Mouse (Mus musculus): Measurements from ENCODE around the gene St3gal5. TPM values are rescaled to one million over a fixed set of nuclear protein-coding genes. Genes with fewer than 3 reads are reported as not detected.

St3gal5 gene
- total RNA-seq, 4 experiments from 2014 or later: 106 to 366 (median 212) TPM

Other genes with a start within 250 kb of the St3gal5 start
- gene Ptcd3, start 188.8 kb upstream of the St3gal5 start, total RNA-seq (2022): 100 to 1,000 TPM in 2 of 4 experiments, 10 to 100 TPM in 2; 90.8 to 118 (median 104) TPM
- 100 to 1,000 TPM in 1 of 4 experiments, 10 to 100 TPM in 3; 66.4 to 108 (median 85.9) TPM for gene Polr1a, start 188.5 kb upstream of the St3gal5 start, total RNA-seq (2022)
- 1 to 10 TPM; 1.8 to 3.9 (median 2.2) TPM for gene Atoh8, start 138.0 kb downstream of the St3gal5 start, total RNA-seq (2022)
- not detected for gene Sftpb, start 207.0 kb downstream of the St3gal5 start, total RNA-seq (2022)
- gene Usp39, start 247.6 kb downstream of the St3gal5 start, total RNA-seq (2022): 10 to 100 TPM; 31.1 to 39.0 (median 34.4) TPM
- gene 0610030E20Rik, start 249.7 kb downstream of the St3gal5 start, total RNA-seq (2022): 10 to 100 TPM; 23.9 to 36.8 (median 29.1) TPM